Mouse (Mus musculus): ENCODE measurements around the gene Dchs1. TPM values are rescaled to one million over a fixed set of nuclear protein-coding genes. Genes with fewer than 3 reads are reported as not detected.

Gene Dchs1
- total and polyA plus RNA-seq, 3 experiments: 0.08 to 0.11 TPM; not detected in 1

- H3K27ac ChIP-seq (ENCODE audit: control insufficient read depth, low read depth, low read length): no peak overlapping the region
- H3K4me3 ChIP-seq (ENCODE audit: control insufficient read depth in 1 of 2, insufficient read depth in 1 of 2, low read depth in 2 of 2, low read length in 2 of 2): no peak overlapping the region
- H3K9me3 ChIP-seq (replicated peaks; ENCODE audit: insufficient read depth, low read length): no peaks in the 10 kb centered on the region
- peaks cover 0 to 11% of the 10 kb centered on the region in 2 experiments; a peak in 1 of 4 replicates for H3K36me3 ChIP-seq (ENCODE audit: control insufficient read depth in 1 of 2, insufficient read depth in 2 of 2, low read length in 2 of 2)
- no peaks in the 10 kb centered on the region for H3K27me3 ChIP-seq (ENCODE audit: control insufficient read depth in 1 of 2, insufficient read depth in 2 of 2, low read length in 2 of 2)
- H3K9ac ChIP-seq (ENCODE audit: control insufficient read depth, low read depth, low read length, poor library complexity, severe bottlenecking): no peak overlapping the region
- DNase-seq (ENCODE audit: low read depth, low spot score): peak; percentile 73
- H3K79me2 ChIP-seq (ENCODE audit: control insufficient read depth, insufficient read depth, low read length, poor library complexity): no peaks in the 10 kb centered on the region
- peaks cover 0 to 6% of the 10 kb centered on the region in 2 experiments; a peak in 3 of 4 replicates for H3K4me1 ChIP-seq (ENCODE audit: control insufficient read depth in 1 of 2, insufficient read depth in 2 of 2, low read length in 2 of 2)
- TF ChIP-seq TCF12 (IDR thresholded peaks at IDR 0.05; ENCODE audit: low read depth, low read length) (no peak), MYB (IDR thresholded peaks at IDR 0.05; ENCODE audit: low read depth, low read length) (no peak), SMC3 (IDR thresholded peaks at IDR 0.05; ENCODE audit: low read depth, low read length) (peak; percentile 74), MXI1 (IDR thresholded peaks at IDR 0.05; ENCODE audit: low read depth, low read length) (no peak), MAFK (IDR thresholded peaks at IDR 0.05; ENCODE audit: borderline replicate concordance, low read depth, low read length) (no peak), ZC3H11A (IDR thresholded peaks at IDR 0.05; ENCODE audit: low read depth, low read length) (peak; percentile 58), RCOR1 (IDR thresholded peaks at IDR 0.05; ENCODE audit: low read depth, low read length) (no peak), RAD21 (IDR thresholded peaks at IDR 0.05; ENCODE audit: low read depth, low read length) (peak; percentile 78), ZNF384 (IDR thresholded peaks at IDR 0.05; ENCODE audit: low read depth, low read length) (no peak), ETS1 (IDR thresholded peaks at IDR 0.05; ENCODE audit: low read depth, low read length) (no peak), CTCF (IDR thresholded peaks at IDR 0.05 in 2 of 3, conservative IDR thresholded peaks at IDR 0.05 in 1 of 3; ENCODE audit: control insufficient read depth in 1 of 3, insufficient read depth in 1 of 3, low read depth in 2 of 3, low read length in 3 of 3, poor library complexity in 1 of 3, severe bottlenecking in 1 of 3) (peak; percentile 53 to 85 (median 80)), USF2 (IDR thresholded peaks at IDR 0.05; ENCODE audit: borderline replicate concordance in 1 of 2, insufficient read depth in 1 of 2, low read depth in 1 of 2, low read length in 2 of 2) (no peak), MEF2A (IDR thresholded peaks at IDR 0.05; ENCODE audit: extremely low read depth, insufficient replicate concordance, low read depth, low read length, poor library complexity, severe bottlenecking) (no peak), ZKSCAN1 (IDR thresholded peaks at IDR 0.05; ENCODE audit: low read depth, low read length) (no peak)
These were observed 61.1 kb downstream of the Dchs1 start for GRCm38 (mm10) chr7:105726144-105726979.

GRCm38 (mm10) chr7:105721916-105722315 lies 65.5 kb downstream of the Dchs1 start:
- H3K4me3 ChIP-seq (ENCODE audit: control insufficient read depth in 1 of 2, insufficient read depth in 1 of 2, low read depth in 2 of 2, low read length in 2 of 2): no peak overlapping the region
- no peak overlapping the region for H3K27ac ChIP-seq (ENCODE audit: control insufficient read depth, low read depth, low read length)
- no peaks in the 10 kb centered on the region for H3K27me3 ChIP-seq (ENCODE audit: control insufficient read depth in 1 of 2, insufficient read depth in 2 of 2, low read length in 2 of 2)
- DNase-seq (ENCODE audit: low read depth, low spot score): no peak
- no peak overlapping the region for H3K9ac ChIP-seq (ENCODE audit: control insufficient read depth, low read depth, low read length, poor library complexity, severe bottlenecking)
- no peak for TF ChIP-seq E2F4 (IDR thresholded peaks at IDR 0.05; ENCODE audit: borderline replicate concordance, low read depth, low read length)
- TF ChIP-seq ZNF384 (IDR thresholded peaks at IDR 0.05; ENCODE audit: low read depth, low read length): no peak
- TF ChIP-seq MAFK (IDR thresholded peaks at IDR 0.05; ENCODE audit: borderline replicate concordance, low read depth, low read length): no peak
- no peak for TF ChIP-seq BHLHE40 (IDR thresholded peaks at IDR 0.05; ENCODE audit: borderline replicate concordance, low read depth, low read length)
- no peak for TF ChIP-seq CTCF (IDR thresholded peaks at IDR 0.05 in 2 of 3, conservative IDR thresholded peaks at IDR 0.05 in 1 of 3; ENCODE audit: control insufficient read depth in 1 of 3, insufficient read depth in 1 of 3, low read depth in 2 of 3, low read length in 3 of 3, poor library complexity in 1 of 3, severe bottlenecking in 1 of 3)
- TF ChIP-seq MEF2A (IDR thresholded peaks at IDR 0.05; ENCODE audit: extremely low read depth, insufficient replicate concordance, low read depth, low read length, poor library complexity, severe bottlenecking): no peak
- no peak for TF ChIP-seq MYB (IDR thresholded peaks at IDR 0.05; ENCODE audit: low read depth, low read length)
- TF ChIP-seq RAD21 (IDR thresholded peaks at IDR 0.05; ENCODE audit: low read depth, low read length): no peak
- no peak for TF ChIP-seq RCOR1 (IDR thresholded peaks at IDR 0.05; ENCODE audit: low read depth, low read length)
- no peak for TF ChIP-seq MAZ (IDR thresholded peaks at IDR 0.05; ENCODE audit: low read depth, low read length)
- TF ChIP-seq CHD1 (IDR thresholded peaks at IDR 0.05; ENCODE audit: low read depth, low read length): no peak
- no peak for TF ChIP-seq POLR2A (IDR thresholded peaks at IDR 0.05; ENCODE audit: control insufficient read depth in 1 of 2, insufficient read depth in 1 of 2, low read depth in 1 of 2, low read length in 2 of 2, poor library complexity in 1 of 2)
- no peak for TF ChIP-seq ZMIZ1 (IDR thresholded peaks at IDR 0.05; ENCODE audit: low read depth, low read length)
- H3K4me1 ChIP-seq (ENCODE audit: control insufficient read depth in 1 of 2, insufficient read depth in 2 of 2, low read length in 2 of 2): no peaks in the 10 kb centered on the region
- H3K79me2 ChIP-seq (ENCODE audit: control insufficient read depth, insufficient read depth, low read length, poor library complexity): no peaks in the 10 kb centered on the region
- H3K9me3 ChIP-seq (replicated peaks; ENCODE audit: insufficient read depth, low read length): no peaks in the 10 kb centered on the region
- H3K36me3 ChIP-seq (ENCODE audit: control insufficient read depth in 1 of 2, insufficient read depth in 2 of 2, low read length in 2 of 2): no peaks in the 10 kb centered on the region
